Mouse (Mus musculus): ENCODE measurements around the gene Cpn1. TPM values are rescaled to one million over a fixed set of nuclear protein-coding genes. Genes with fewer than 3 reads are reported as not detected.
A peak's percentile ranks its signal among the peaks of the same experiment; 100 is the strongest.

Cpn1 gene
- not detected in 2 replicates for polyA plus RNA-seq (2014; fragmentation: Nextera tagmentation; extraction: Ambion mirVana)

- Histone ChIP-seq H3K4me2 (ENCODE audit: low read depth, severe bottlenecking) (peak within 1 kb of the TSS; percentile 24; the same call in 1 of the 2 replicates), H3K4me1 (ENCODE audit: control insufficient read depth, insufficient read depth, low read length) (no peaks in the 10 kb centered on the region), H3K27me3 (ENCODE audit: control insufficient read depth, insufficient read depth, low read length) (no peaks in the 10 kb centered on the region), H3K9me3 (ENCODE audit: control insufficient read depth, low read length) (no peaks in the 10 kb centered on the region), H3K36me3 (ENCODE audit: control insufficient read depth, insufficient read depth, low read length) (no peaks in the 10 kb centered on the region), H3K27ac (replicated peaks; ENCODE audit: low read depth, low read length) (no peak within 1 kb of the TSS), H3K9ac (ENCODE audit: low read length) (no peak within 1 kb of the TSS), H3K4me3 (ENCODE audit: low read depth, low read length) (no peak within 1 kb of the TSS)
- DNase-seq (ENCODE audit: low spot score), result peak; percentile 27
- ATAC-seq (ENCODE audit: insufficient number of reproducible peaks, low FRiP score, low TSS enrichment, low read depth), result no peak
- WGBS, result 23% methylated on average over 30 of the region's 30 CpGs
Measured at GRCm38 (mm10) chr19:43986069-43986794, at the start of gene Cpn1. Cpn1 (minus strand) TSS chr19:43986556.

- no peak for ATAC-seq (ENCODE audit: insufficient number of reproducible peaks, low FRiP score, low TSS enrichment, low read depth)
- H3K4me1 ChIP-seq (ENCODE audit: control insufficient read depth, insufficient read depth, low read length), result no peaks in the 10 kb centered on the region
- H3K27me3 ChIP-seq (ENCODE audit: control insufficient read depth, insufficient read depth, low read length), result no peaks in the 10 kb centered on the region
- no peaks in the 10 kb centered on the region for H3K9me3 ChIP-seq (ENCODE audit: control insufficient read depth, low read length)
- no peak overlapping the region for H3K9ac ChIP-seq (ENCODE audit: low read length)
- DNase-seq (ENCODE audit: low spot score), result no peak
- WGBS, result 91% methylated on average over 5 of the region's 5 CpGs
- H3K36me3 ChIP-seq (ENCODE audit: control insufficient read depth, insufficient read depth, low read length), result peaks cover 2% of the 10 kb centered on the region; the same call in 1 of the 2 replicates
- no peak overlapping the region for H3K27ac ChIP-seq (replicated peaks; ENCODE audit: low read depth, low read length)
- H3K4me2 ChIP-seq (ENCODE audit: low read depth, severe bottlenecking), result no peak overlapping the region
- H3K4me3 ChIP-seq (ENCODE audit: low read depth, low read length), result no peak overlapping the region
Measured at GRCm38 (mm10) chr19:44033396-44033795, 47.0 kb upstream of the Cpn1 start.

DNA sequence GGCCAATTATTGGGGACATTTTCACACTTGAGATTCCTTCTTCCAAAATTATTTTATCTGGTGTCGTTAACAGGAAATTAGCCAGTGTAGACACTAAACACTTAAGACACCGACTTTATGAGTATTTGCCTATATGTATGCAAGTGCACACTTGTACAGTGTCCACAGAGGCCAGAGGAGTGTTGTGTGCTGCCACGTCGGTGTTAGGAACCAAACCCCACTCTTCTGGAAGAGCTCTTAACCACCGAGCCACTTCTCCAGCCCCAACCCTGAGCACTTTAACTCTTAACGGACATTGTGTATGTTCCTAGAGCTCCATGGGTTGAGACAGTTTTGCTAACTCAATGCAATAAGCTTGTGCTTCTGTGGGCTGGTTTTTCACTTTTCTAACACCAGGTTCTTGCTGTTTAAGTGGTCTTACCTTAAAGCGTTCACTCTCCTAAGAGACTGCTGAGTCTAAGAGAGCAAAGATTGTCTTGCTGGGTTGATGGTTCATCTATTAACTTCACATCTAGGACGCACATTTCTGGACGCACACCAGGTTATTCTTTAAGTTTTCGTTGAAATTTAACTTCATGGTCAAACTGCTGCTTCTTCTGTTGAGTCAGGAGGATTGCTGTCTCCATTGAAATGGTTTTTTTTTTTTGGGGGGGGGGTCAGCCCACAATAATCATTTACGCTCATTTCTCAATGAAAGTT is 45.8 kb upstream of the Cpn1 start:
- H3K4me3 ChIP-seq (ENCODE audit: low read depth, low read length), result no peak overlapping the region
- WGBS, result 87% methylated on average over 11 of the region's 11 CpGs
- H3K27ac ChIP-seq (replicated peaks; ENCODE audit: low read depth, low read length), result no peak overlapping the region
- H3K4me1 ChIP-seq (ENCODE audit: control insufficient read depth, insufficient read depth, low read length), result no peaks in the 10 kb centered on the region
- ATAC-seq (ENCODE audit: insufficient number of reproducible peaks, low FRiP score, low TSS enrichment, low read depth) (no peak), DNase-seq (ENCODE audit: low spot score) (no peak)
- no peaks in the 10 kb centered on the region for H3K27me3 ChIP-seq (ENCODE audit: control insufficient read depth, insufficient read depth, low read length)
- H3K9me3 ChIP-seq (ENCODE audit: control insufficient read depth, low read length), result no peaks in the 10 kb centered on the region
- no peak overlapping the region for H3K9ac ChIP-seq (ENCODE audit: low read length)
- no peak overlapping the region for H3K4me2 ChIP-seq (ENCODE audit: low read depth, severe bottlenecking)
- peaks cover 2% of the 10 kb centered on the region; the same call in 1 of the 2 replicates for H3K36me3 ChIP-seq (ENCODE audit: control insufficient read depth, insufficient read depth, low read length)

GRCm38 (mm10) chr19:44030024-44030423 is 43.7 kb upstream of the Cpn1 start:
- Histone ChIP-seq H3K9me3 (ENCODE audit: control insufficient read depth, low read length) (no peaks in the 10 kb centered on the region), H3K4me3 (ENCODE audit: low read depth, low read length) (no peak overlapping the region), H3K9ac (ENCODE audit: low read length) (no peak overlapping the region), H3K27me3 (ENCODE audit: control insufficient read depth, insufficient read depth, low read length) (no peaks in the 10 kb centered on the region), H3K36me3 (ENCODE audit: control insufficient read depth, insufficient read depth, low read length) (no peaks in the 10 kb centered on the region), H3K27ac (replicated peaks; ENCODE audit: low read depth, low read length) (no peak overlapping the region), H3K4me1 (ENCODE audit: control insufficient read depth, insufficient read depth, low read length) (no peaks in the 10 kb centered on the region), H3K4me2 (ENCODE audit: low read depth, severe bottlenecking) (no peak overlapping the region)
- no peak for ATAC-seq (ENCODE audit: insufficient number of reproducible peaks, low FRiP score, low TSS enrichment, low read depth)
- no peak for DNase-seq (ENCODE audit: low spot score)
- WGBS, result 92% methylated on average over 5 of the region's 5 CpGs

GRCm38 (mm10) chr19:44028972-44029371 is 42.6 kb upstream of the Cpn1 start, which contains the start of gene Cyp2c23:
Cyp2c23 (minus strand) TSS chr19:44029208.
- 84% methylated on average over 6 of the region's 8 CpGs for WGBS

DNA sequence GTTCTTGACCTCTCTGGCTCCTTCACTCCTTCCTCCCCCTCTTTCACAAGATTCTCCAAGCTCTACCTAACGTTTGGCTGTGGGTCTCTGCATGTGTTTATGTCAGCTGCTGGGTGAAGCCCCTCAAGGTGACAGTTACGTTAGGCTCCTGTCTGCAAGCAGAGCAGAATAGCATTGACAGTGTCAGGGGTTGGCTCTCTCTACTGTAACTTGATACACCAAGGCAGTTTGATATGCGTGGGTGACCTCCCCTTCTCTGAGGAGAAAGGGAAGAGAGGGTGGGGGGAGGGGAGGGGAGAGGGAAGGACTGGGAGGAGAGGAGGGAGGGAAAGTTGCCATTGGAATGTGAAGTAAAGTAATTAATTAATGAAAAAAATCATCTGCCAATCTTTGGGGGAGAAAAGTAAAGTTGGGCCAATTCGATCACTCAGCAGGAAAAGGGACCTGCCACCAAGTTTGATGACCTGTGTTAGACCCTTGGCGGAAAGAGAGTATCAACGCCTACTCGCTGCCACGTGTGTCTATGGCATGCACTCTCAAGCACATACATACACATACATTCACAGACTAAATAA is 40.7 kb upstream of the Cpn1 start:
- Histone ChIP-seq H3K36me3 (ENCODE audit: control insufficient read depth, insufficient read depth, low read length) (no peaks in the 10 kb centered on the region), H3K4me1 (ENCODE audit: control insufficient read depth, insufficient read depth, low read length) (no peaks in the 10 kb centered on the region), H3K4me3 (ENCODE audit: low read depth, low read length) (no peak overlapping the region), H3K4me2 (ENCODE audit: low read depth, severe bottlenecking) (no peak overlapping the region), H3K27ac (replicated peaks; ENCODE audit: low read depth, low read length) (no peak overlapping the region), H3K9me3 (ENCODE audit: control insufficient read depth, low read length) (no peaks in the 10 kb centered on the region), H3K9ac (ENCODE audit: low read length) (no peak overlapping the region), H3K27me3 (ENCODE audit: control insufficient read depth, insufficient read depth, low read length) (no peaks in the 10 kb centered on the region)
- ATAC-seq (ENCODE audit: insufficient number of reproducible peaks, low FRiP score, low TSS enrichment, low read depth) (no peak), DNase-seq (ENCODE audit: low spot score) (no peak)
- WGBS, result 59% methylated on average over 8 of the region's 8 CpGs

More at GRCm38 (mm10) chr19:44028972-44029371, 42.6 kb upstream of the Cpn1 start, which contains the start of gene Cyp2c23:
- no peak within 1 kb of the TSS for H3K27ac ChIP-seq (replicated peaks; ENCODE audit: low read depth, low read length)
- H3K27me3 ChIP-seq (ENCODE audit: control insufficient read depth, insufficient read depth, low read length), result no peaks in the 10 kb centered on the region
- no peaks in the 10 kb centered on the region for H3K9me3 ChIP-seq (ENCODE audit: control insufficient read depth, low read length)
- no peaks in the 10 kb centered on the region for H3K4me1 ChIP-seq (ENCODE audit: control insufficient read depth, insufficient read depth, low read length)
- H3K36me3 ChIP-seq (ENCODE audit: control insufficient read depth, insufficient read depth, low read length), result no peaks in the 10 kb centered on the region
- H3K4me3 ChIP-seq (ENCODE audit: low read depth, low read length), result no peak within 1 kb of the TSS
- no peak within 1 kb of the TSS for H3K4me2 ChIP-seq (ENCODE audit: low read depth, severe bottlenecking)
- ATAC-seq (ENCODE audit: insufficient number of reproducible peaks, low FRiP score, low TSS enrichment, low read depth) (no peak), DNase-seq (ENCODE audit: low spot score) (no peak)
- H3K9ac ChIP-seq (ENCODE audit: low read length), result no peak within 1 kb of the TSS

DNA sequence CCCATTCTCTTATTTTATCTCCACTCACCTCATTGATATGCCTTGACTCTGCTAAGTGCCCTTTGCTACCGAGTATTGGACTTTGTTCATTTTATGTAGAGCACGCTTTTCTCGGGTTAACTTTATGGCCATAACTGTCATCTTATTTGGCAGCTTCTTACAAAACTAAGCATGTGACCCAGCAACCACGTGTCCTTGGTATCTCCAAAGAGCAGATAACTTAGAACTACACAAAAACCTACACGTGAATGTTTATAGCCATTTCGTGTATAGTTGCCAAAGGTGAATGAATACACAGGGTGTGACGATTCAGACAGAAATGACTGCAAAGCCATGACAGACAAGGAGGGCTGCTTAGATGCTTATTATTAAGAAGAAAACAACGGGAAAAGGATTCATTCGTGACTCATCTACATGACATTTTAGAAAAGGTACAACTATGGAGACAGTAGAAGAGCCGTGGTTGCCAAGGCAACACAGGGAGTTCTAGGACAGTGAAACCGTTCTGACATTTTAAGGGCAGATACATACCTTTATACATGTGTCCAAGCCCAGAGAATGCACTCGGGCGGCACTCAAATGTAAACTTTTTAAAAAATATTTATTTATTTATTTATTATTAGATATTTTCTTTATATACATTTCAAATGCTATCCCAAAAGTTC is 38.7 kb upstream of the Cpn1 start:
- no peak overlapping the region for H3K4me2 ChIP-seq (ENCODE audit: low read depth, severe bottlenecking)
- no peak overlapping the region for H3K9ac ChIP-seq (ENCODE audit: low read length)
- H3K9me3 ChIP-seq (ENCODE audit: control insufficient read depth, low read length), result no peaks in the 10 kb centered on the region
- H3K27ac ChIP-seq (replicated peaks; ENCODE audit: low read depth, low read length), result no peak overlapping the region
- no peaks in the 10 kb centered on the region for H3K4me1 ChIP-seq (ENCODE audit: control insufficient read depth, insufficient read depth, low read length)
- no peak overlapping the region for H3K4me3 ChIP-seq (ENCODE audit: low read depth, low read length)
- no peaks in the 10 kb centered on the region for H3K36me3 ChIP-seq (ENCODE audit: control insufficient read depth, insufficient read depth, low read length)
- ATAC-seq (ENCODE audit: insufficient number of reproducible peaks, low FRiP score, low TSS enrichment, low read depth), result no peak
- no peaks in the 10 kb centered on the region for H3K27me3 ChIP-seq (ENCODE audit: control insufficient read depth, insufficient read depth, low read length)
- no peak for DNase-seq (ENCODE audit: low spot score)
- 89% methylated on average over 13 of the region's 13 CpGs for WGBS

GRCm38 (mm10) chr19:44023066-44023465 is 36.7 kb upstream of the Cpn1 start:
- Histone ChIP-seq H3K27me3 (ENCODE audit: control insufficient read depth, insufficient read depth, low read length) (no peaks in the 10 kb centered on the region), H3K9ac (ENCODE audit: low read length) (no peak overlapping the region), H3K4me3 (ENCODE audit: low read depth, low read length) (no peak overlapping the region), H3K9me3 (ENCODE audit: control insufficient read depth, low read length) (no peaks in the 10 kb centered on the region), H3K36me3 (ENCODE audit: control insufficient read depth, insufficient read depth, low read length) (no peaks in the 10 kb centered on the region), H3K4me1 (ENCODE audit: control insufficient read depth, insufficient read depth, low read length) (no peaks in the 10 kb centered on the region), H3K27ac (replicated peaks; ENCODE audit: low read depth, low read length) (no peak overlapping the region), H3K4me2 (ENCODE audit: low read depth, severe bottlenecking) (no peak overlapping the region)
- 63% methylated on average over 5 of the region's 5 CpGs for WGBS
- ATAC-seq (ENCODE audit: insufficient number of reproducible peaks, low FRiP score, low TSS enrichment, low read depth) (no peak), DNase-seq (ENCODE audit: low spot score) (no peak)
